11 mouse cellular contexts compared by ENCODE assay signal in genomic region chr8:96318367-96318766, GRCm38 (mm10).
A peak's percentile ranks its signal among the peaks of the same experiment; 100 is the strongest.
DNase-seq lines count a peak whose midpoint lies in the region; ATAC-seq and TF ChIP-seq lines count a peak whose summit lies in the region.
"Had no signal": no experiment of that assay in that cellular context is flagged by ENCODE, and none has a peak within 500 bp of the region (broad histone marks: within the 10 kb centered on the region; RNA-seq: fewer than 3 reads in every experiment).

No protein-coding gene starts in this region.

- no peak overlapping the region for H3K4me2 ChIP-seq in heart, postnatal 0 days (ENCODE audit: low read depth, low read length)
- no peak overlapping the region for H3K4me2 ChIP-seq in lung, embryonic 14.5 days

- H3K36me3 ChIP-seq in heart, postnatal 0 days (replicated peaks; ENCODE audit: control insufficient read depth, insufficient read depth, low read length), result no peaks in the 10 kb centered on the region
- no peaks in the 10 kb centered on the region for H3K36me3 ChIP-seq in heart, embryonic 10.5 days
- H3K36me3 ChIP-seq in lung, embryonic 14.5 days (ENCODE audit: insufficient read depth), result no peaks in the 10 kb centered on the region
- H3K36me3 ChIP-seq: forebrain, embryonic 10.5 days had no signal

- 60% methylated on average over 5 of the region's 5 CpGs for WGBS in heart, postnatal 0 days
- WGBS in heart, embryonic 10.5 days, result 72% methylated on average over 5 of the region's 5 CpGs
- 76% methylated on average over 5 of the region's 5 CpGs for WGBS in lung, embryonic 14.5 days

- H3K9ac ChIP-seq in heart, postnatal 0 days (replicated peaks; ENCODE audit: low read depth, low read length), result no peak overlapping the region
- H3K9ac ChIP-seq in lung, embryonic 14.5 days, result no peak overlapping the region

- H3K27me3 ChIP-seq in heart, postnatal 0 days (ENCODE audit: control insufficient read depth, insufficient read depth, low read length), result no peaks in the 10 kb centered on the region
- no peaks in the 10 kb centered on the region for H3K27me3 ChIP-seq in heart, embryonic 10.5 days (ENCODE audit: insufficient read depth, poor library complexity, severe bottlenecking)
- H3K27me3 ChIP-seq in lung, embryonic 14.5 days (ENCODE audit: insufficient read depth, low read length), result no peaks in the 10 kb centered on the region

- ATAC-seq in heart, postnatal 0 days (ENCODE audit: insufficient read depth, low read depth), result no peak
- ATAC-seq in lung, embryonic 14.5 days (ENCODE audit: insufficient read depth), result no peak

- H3K27ac ChIP-seq in heart, postnatal 0 days (ENCODE audit: low read depth), result no peak overlapping the region
- no peak overlapping the region for H3K27ac ChIP-seq in heart, embryonic 10.5 days
- H3K27ac ChIP-seq in lung, embryonic 14.5 days (ENCODE audit: low read depth), result no peak overlapping the region
- H3K27ac ChIP-seq: forebrain, embryonic 10.5 days had no signal

- H3K9me3 ChIP-seq in heart, postnatal 0 days (replicated peaks; ENCODE audit: control insufficient read depth, low read length), result no peaks in the 10 kb centered on the region
- H3K9me3 ChIP-seq in heart, embryonic 10.5 days, result no peaks in the 10 kb centered on the region
- H3K9me3 ChIP-seq in lung, embryonic 14.5 days (ENCODE audit: low read depth, low read length), result no peaks in the 10 kb centered on the region
- H3K9me3 ChIP-seq: forebrain, embryonic 10.5 days had no signal

- no peak overlapping the region for H3K4me3 ChIP-seq in heart, postnatal 0 days (ENCODE audit: low read depth, low read length)
- H3K4me3 ChIP-seq in heart, embryonic 10.5 days, result no peak overlapping the region
- no peak overlapping the region for H3K4me3 ChIP-seq in lung, embryonic 14.5 days (ENCODE audit: low read depth, low read length)
- H3K4me3 ChIP-seq: forebrain, embryonic 10.5 days had no signal

- no peak for DNase-seq in heart, postnatal 0 days (ENCODE audit: low spot score)
- no peak for DNase-seq in heart, embryonic 10.5 days (ENCODE audit: low spot score)
- peak; percentile 36 for DNase-seq in lung, embryonic 14.5 days
- DNase-seq in lung, postnatal 10 days, result no peak
- DNase-seq in ZHBTc4 (ENCODE audit: low read depth, low spot score), result peak; percentile 33
- peak; percentile 1 for DNase-seq in kidney, postnatal 14 days
- DNase-seq in right cerebral cortex, postnatal 36 days (ENCODE audit: low spot score in 2 of 2), result no peak
- DNase-seq in urinary bladder, postnatal 14 days (ENCODE audit: low spot score), result no peak
- DNase-seq: cerebellum, adult 9-10 months; lung, adult 2 months had no signal

- peak; percentile 57 for TF ChIP-seq CTCF in heart, postnatal 0 days (IDR thresholded peaks at IDR 0.05; ENCODE audit: low read depth)
- peak; percentile 46 for TF ChIP-seq CTCF in lung, embryonic 14.5 days (IDR thresholded peaks at IDR 0.05; ENCODE audit: low read depth)

- TF ChIP-seq EP300 in heart, postnatal 0 days (IDR thresholded peaks at IDR 0.05; ENCODE audit: low read depth), result no peak

- no peaks in the 10 kb centered on the region for H3K4me1 ChIP-seq in heart, postnatal 0 days (ENCODE audit: control insufficient read depth, insufficient read depth)
- H3K4me1 ChIP-seq in heart, embryonic 10.5 days, result no peaks in the 10 kb centered on the region
- no peaks in the 10 kb centered on the region for H3K4me1 ChIP-seq in lung, embryonic 14.5 days (ENCODE audit: insufficient read depth)
- H3K4me1 ChIP-seq: forebrain, embryonic 10.5 days had no signal

Comparison
In these comparisons a context has a peak if more than half of its experiments do, and no peak if none do; other contexts are left out.
1. DNase-seq: peak in lung, embryonic 14.5 days (single experiment), ZHBTc4 (single experiment) and kidney, postnatal 14 days (single experiment); none in heart, postnatal 0 days (single experiment), heart, embryonic 10.5 days (single experiment), lung, postnatal 10 days (single experiment), right cerebral cortex, postnatal 36 days (0 of 2) and urinary bladder, postnatal 14 days (single experiment).